Mouse (Mus musculus) liver, adult 2 months (tissue): ENCODE measurements at regions not wholly inside any gene's neighbourhood (a gene's known extent, or its start where the extent isn't known, plus 50 kb on each side); places are given as distances from the start of the nearest gene placed in this dataset.

Experiments
- DNase-seq: peaks from one replicate; pipeline ENCODE4 v3.0.0-alpha.2; 2011; ENCODE audit warnings: low read depth, low spot score; ENCODE audit errors: extremely low read depth
- H3K27ac ChIP-seq: fragments of 200-500 bp; replicated peaks from 2 replicates; pipeline ENCODE4 v1.5.1; 2012; ENCODE audit warnings: low read depth, mild to moderate bottlenecking, control low read depth, inconsistent platforms, low read length; ENCODE audit not compliant: insufficient read depth
- H3K27me3 ChIP-seq: fragments of 200-500 bp; 2 replicates; pipeline ENCODE4 v1.6.1; 2012; ENCODE audit warnings: mild to moderate bottlenecking, moderate library complexity, low read length, inconsistent platforms; ENCODE audit not compliant: control insufficient read depth, insufficient read depth
- H3K36me3 ChIP-seq: fragments of 200-500 bp; 2 replicates; pipeline ENCODE4 v1.6.1; 2012; ENCODE audit warnings: low read length, inconsistent platforms; ENCODE audit not compliant: control insufficient read depth, insufficient read depth
- H3K4me1 ChIP-seq: fragments of 200-500 bp; 2 replicates; pipeline ENCODE4 v1.6.1; 2011; ENCODE audit warnings: low read length; ENCODE audit not compliant: control insufficient read depth, insufficient read depth
- H3K4me3 ChIP-seq: fragments of 200-500 bp; 2 replicates; pipeline ENCODE4 v1.5.1; 2011; ENCODE audit warnings: low read depth, mild to moderate bottlenecking, control low read depth, low read length, moderate library complexity; ENCODE audit not compliant: insufficient read depth
- H3K79me2 ChIP-seq: fragments of 200-500 bp; 2 replicates; pipeline ENCODE4 v1.6.1; 2012; ENCODE audit warnings: inconsistent platforms, mild to moderate bottlenecking, low read length, moderate library complexity; ENCODE audit not compliant: control insufficient read depth, insufficient read depth
- H3K9ac ChIP-seq: fragments of 200-500 bp; 2 replicates; pipeline ENCODE4 v1.6.1; 2012; ENCODE audit warnings: low read depth, mild to moderate bottlenecking, control low read depth, inconsistent platforms, low read length
- CTCF ChIP-seq: fragments of 200-500 bp; IDR thresholded peaks from 2 replicates; pipeline ENCODE4 v1.5.1; 2011; ENCODE audit warnings: low read depth, low read length, control low read depth
- POLR2A ChIP-seq: fragments of 200-500 bp; IDR thresholded peaks from 2 replicates; pipeline ENCODE4 v1.6.1; 2011; ENCODE audit warnings: low read length, control low read depth; ENCODE audit not compliant: insufficient read depth; ENCODE audit errors: extremely low read depth
- WGBS: fragments of 180-500 bp; shearing (Covaris S2); methylation state at CpG from one replicate; pipeline ENCODE4 v1.1.7; 2018; 5-methylcytosine and 5-hydroxymethylcytosine counted together

DNA sequence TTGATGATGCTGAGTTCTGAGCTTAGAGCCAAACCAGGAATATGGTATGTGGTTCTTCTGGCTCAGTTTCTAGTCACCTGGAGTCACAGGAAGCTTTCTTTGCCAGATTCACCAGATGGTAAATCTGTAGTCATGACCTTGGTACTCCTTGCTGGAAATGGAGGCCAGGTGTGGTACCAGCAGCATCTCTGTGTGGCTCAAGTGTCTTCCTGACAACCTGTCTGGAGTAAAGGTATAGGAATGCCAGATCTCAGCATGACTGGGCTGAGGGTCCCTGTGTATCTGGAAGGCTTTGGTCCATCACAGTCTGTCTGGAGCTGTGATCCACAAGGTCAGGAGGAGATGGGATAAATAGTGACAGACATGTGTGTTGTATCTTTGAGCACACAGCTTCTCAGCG, 88.0 kb upstream of the Kcnj15 start:
- TF ChIP-seq POLR2A (no peak), CTCF (no peak)
- H3K27ac ChIP-seq, result no peak overlapping the region
- no peak overlapping the region for H3K9ac ChIP-seq
- H3K4me3 ChIP-seq, result no peak overlapping the region
- H3K4me1 ChIP-seq, result no peaks in the 10 kb centered on the region
- DNase-seq, result no peak
- H3K27me3 ChIP-seq, result no peaks in the 10 kb centered on the region
- H3K36me3 ChIP-seq, result no peaks in the 10 kb centered on the region
- H3K79me2 ChIP-seq, result no peaks in the 10 kb centered on the region
- 96% methylated on average over 1 of the region's 1 CpGs for WGBS

GRCm38 (mm10) chr16:95180562-95180961, 76.8 kb upstream of the Kcnj15 start:
- TF ChIP-seq CTCF, result no peak
- TF ChIP-seq POLR2A, result no peak
- no peak overlapping the region for H3K27ac ChIP-seq
- H3K9ac ChIP-seq, result no peak overlapping the region
- DNase-seq, result no peak
- H3K79me2 ChIP-seq, result no peaks in the 10 kb centered on the region
- no peaks in the 10 kb centered on the region for H3K27me3 ChIP-seq
- H3K36me3 ChIP-seq, result no peaks in the 10 kb centered on the region
- 68% methylated on average over 5 of the region's 5 CpGs for whole genome bisulfite sequencing
- H3K4me3 ChIP-seq, result no peak overlapping the region
- H3K4me1 ChIP-seq, result no peaks in the 10 kb centered on the region

DNA sequence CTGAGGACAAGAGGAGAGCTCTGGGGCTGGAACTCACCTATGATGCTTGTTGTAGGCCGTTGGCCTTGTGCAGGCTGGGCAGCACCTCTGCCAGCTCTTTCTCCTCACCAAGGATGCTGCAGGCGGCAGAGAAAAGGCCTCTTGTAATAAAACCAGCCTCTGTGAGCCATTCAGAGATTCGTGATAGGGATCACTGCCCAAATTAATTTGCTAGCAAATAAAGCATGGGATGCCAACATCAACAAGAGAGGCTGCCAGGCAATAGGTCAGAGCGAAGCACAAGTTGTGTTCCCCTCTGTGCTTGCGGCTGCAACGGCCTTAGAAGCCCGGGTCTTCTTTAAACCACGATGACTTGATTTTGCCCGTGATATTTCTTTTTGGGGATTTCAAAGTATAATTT, 72.0 kb upstream of the Kcnj15 start:
- 70% methylated on average over 9 of the region's 9 CpGs for WGBS
- DNase-seq, result peak; percentile 60
- H3K27me3 ChIP-seq, result no peaks in the 10 kb centered on the region

GRCm38 (mm10) chr16:95189114-95189513, 68.2 kb upstream of the Kcnj15 start:
- no peak for DNase-seq
- H3K27me3 ChIP-seq, result no peaks in the 10 kb centered on the region
- no peak overlapping the region for H3K27ac ChIP-seq
- H3K79me2 ChIP-seq, result no peaks in the 10 kb centered on the region
- no peak overlapping the region for H3K4me3 ChIP-seq
- H3K9ac ChIP-seq, result no peak overlapping the region
- H3K4me1 ChIP-seq, result no peaks in the 10 kb centered on the region
- H3K36me3 ChIP-seq, result no peaks in the 10 kb centered on the region
- TF ChIP-seq CTCF (no peak), POLR2A (no peak)
- 88% methylated on average over 8 of the region's 8 CpGs for WGBS

More for the DNA sequence above, 72.0 kb upstream of the Kcnj15 start:
- Histone ChIP-seq H3K9ac (no peak overlapping the region), H3K79me2 (no peaks in the 10 kb centered on the region), H3K27ac (no peak overlapping the region), H3K4me3 (no peak overlapping the region), H3K4me1 (no peaks in the 10 kb centered on the region), H3K36me3 (no peaks in the 10 kb centered on the region)
- TF ChIP-seq CTCF, result no peak

DNA sequence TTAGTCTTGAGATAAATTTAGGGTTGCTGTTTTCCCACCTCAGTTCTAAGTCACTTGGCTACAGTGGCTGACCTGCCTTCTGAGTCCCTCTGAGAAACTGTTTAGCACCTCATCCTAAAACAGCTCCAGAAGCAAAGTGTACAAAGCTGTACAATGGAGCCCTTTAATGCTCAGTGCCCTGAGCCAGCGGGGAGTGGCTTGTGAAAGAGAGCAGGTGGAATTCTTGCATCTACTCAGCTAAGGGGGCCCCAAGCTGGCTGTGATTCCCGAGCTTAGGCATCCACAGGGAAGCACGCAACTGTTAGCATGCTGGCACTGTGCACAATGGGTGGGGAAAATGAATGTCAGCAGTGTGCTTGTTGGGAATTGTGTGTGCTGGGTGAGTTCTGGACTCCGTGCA, 63.2 kb upstream of the Kcnj15 start:
- TF ChIP-seq CTCF, result no peak
- no peak for TF ChIP-seq POLR2A
- 71% methylated on average over 4 of the region's 4 CpGs for WGBS
- Histone ChIP-seq H3K36me3 (no peaks in the 10 kb centered on the region), H3K4me3 (no peak overlapping the region), H3K9ac (no peak overlapping the region), H3K4me1 (no peaks in the 10 kb centered on the region), H3K79me2 (no peaks in the 10 kb centered on the region), H3K27ac (no peak overlapping the region), H3K27me3 (no peaks in the 10 kb centered on the region)
- DNase-seq, result no peak

DNA sequence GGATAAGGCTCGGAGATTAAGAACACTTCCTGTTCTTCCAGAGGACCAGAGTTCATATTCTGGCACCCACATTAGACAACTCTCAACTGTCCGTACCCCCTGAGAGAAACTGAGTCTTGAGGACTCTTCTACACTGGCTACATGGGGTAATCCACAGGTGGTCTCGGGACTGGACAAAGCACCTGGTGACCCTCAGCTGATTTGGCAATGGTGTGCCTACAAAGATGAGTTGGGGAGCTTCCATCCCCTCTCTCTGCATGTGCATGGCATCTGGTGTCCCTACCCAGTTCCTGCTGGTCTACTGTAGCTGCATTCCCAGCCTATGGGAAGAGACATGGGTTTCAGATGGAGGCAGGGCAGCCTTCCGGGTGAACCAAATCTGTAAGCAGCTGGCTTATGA, 61.2 kb upstream of the Kcnj15 start:
- Histone ChIP-seq H3K27ac (no peak overlapping the region), H3K79me2 (no peaks in the 10 kb centered on the region), H3K9ac (no peak overlapping the region), H3K27me3 (no peaks in the 10 kb centered on the region), H3K36me3 (no peaks in the 10 kb centered on the region), H3K4me3 (no peak overlapping the region), H3K4me1 (no peaks in the 10 kb centered on the region)
- TF ChIP-seq CTCF (no peak), POLR2A (no peak)
- DNase-seq, result no peak
- 62% methylated on average over 4 of the region's 4 CpGs for WGBS
